Mouse (Mus musculus): ENCODE measurements around the gene Pdzd2.

- TF ChIP-seq CTCF (IDR thresholded peaks at IDR 0.05; ENCODE audit: borderline replicate concordance, control insufficient read depth, extremely low read depth, insufficient read depth, low read length, poor library complexity): no peak
- no peak for TF ChIP-seq POLR2A (IDR thresholded peaks at IDR 0.05; ENCODE audit: control insufficient read depth, extremely low read depth, insufficient read depth, low read length, poor library complexity)
Observed at GRCm38 (mm10) chr15:12313255-12313654, 426.5 kb downstream of the Pdzd2 start.
